Mouse (Mus musculus) lung, postnatal 0 days (tissue): ENCODE measurements at regions not wholly inside any gene's neighbourhood (a gene's known extent, or its start where the extent isn't known, plus 50 kb on each side); places are given as distances from the start of the nearest gene placed in this dataset.

ENCODE experiments used
- ATAC-seq: fragments of 200-750 bp; cut with Nextera tagmentation; 2 replicates; pipeline ENCODE4 v1.8.0; 2017; ENCODE audit warnings: moderate library complexity
- DNase-seq: peaks from one replicate; pipeline ENCODE4 v3.0.0-alpha.2; 2016; ENCODE audit warnings: low spot score
- H3K27ac ChIP-seq: fragments of 300-500 bp; sonication (generic); 2 replicates; pipeline ENCODE4 v1.5.1; 2014; ENCODE audit warnings: antibody characterized with exemption, mild to moderate bottlenecking, low read length, mixed read lengths
- H3K27me3 ChIP-seq: fragments of 300-500 bp; sonication (generic); replicated peaks from 2 replicates; pipeline ENCODE4 v1.6.1; 2014; ENCODE audit warnings: low read length, mixed read lengths; ENCODE audit not compliant: insufficient read depth
- H3K36me3 ChIP-seq: fragments of 300-500 bp; sonication (generic); 2 replicates; pipeline ENCODE4 v1.6.1; 2014; ENCODE audit warnings: low read length, mixed read lengths; ENCODE audit not compliant: insufficient read depth
- H3K4me1 ChIP-seq: fragments of 300-500 bp; sonication (generic); 2 replicates; pipeline ENCODE4 v1.6.1; 2014; ENCODE audit warnings: antibody characterized with exemption, low read depth, low read length, mixed read lengths; ENCODE audit not compliant: insufficient read depth
- H3K4me2 ChIP-seq: fragments of 300-500 bp; sonication (generic); replicated peaks from 2 replicates; pipeline ENCODE4 v1.6.1; 2014; ENCODE audit warnings: low read depth, mild to moderate bottlenecking, low read length, moderate library complexity, mixed read lengths
- H3K4me3 ChIP-seq: fragments of 300-500 bp; sonication (generic); 2 replicates; pipeline ENCODE4 v1.5.1; 2014; ENCODE audit warnings: low read depth, low read length
- H3K9ac ChIP-seq: fragments of 300-500 bp; sonication (generic); replicated peaks from 2 replicates; pipeline ENCODE4 v1.6.1; 2014; ENCODE audit warnings: low read depth, mild to moderate bottlenecking
- H3K9me3 ChIP-seq: fragments of 300-500 bp; sonication (generic); 2 replicates; pipeline ENCODE4 v1.6.1; 2016; ENCODE audit warnings: low read length, mixed read lengths
- CTCF ChIP-seq: IDR thresholded peaks from 2 replicates; pipeline ENCODE4 v1.5.1; 2016; ENCODE audit warnings: antibody characterized with exemption, mild to moderate bottlenecking
- EP300 ChIP-seq: IDR thresholded peaks from 2 replicates; pipeline ENCODE4 v1.6.1; 2016; ENCODE audit warnings: antibody characterized with exemption, mild to moderate bottlenecking, control low read depth
- WGBS: fragments of 180-500 bp; shearing (Covaris S2); extraction: QIAGEN DNeasy Blood & Tissue Kit; methylation state at CpG from one replicate; pipeline ENCODE4 v1.1.7; 2014; 5-methylcytosine and 5-hydroxymethylcytosine counted together

- Histone ChIP-seq H3K36me3 (no peaks in the 10 kb centered on the region), H3K27me3 (no peaks in the 10 kb centered on the region), H3K9me3 (no peaks in the 10 kb centered on the region), H3K9ac (no peak overlapping the region), H3K4me3 (no peak overlapping the region), H3K27ac (no peak overlapping the region), H3K4me1 (no peaks in the 10 kb centered on the region), H3K4me2 (no peak overlapping the region)
- no peak for DNase-seq
- TF ChIP-seq EP300 (no peak), CTCF (no peak)
- 77% methylated on average over 3 of the region's 3 CpGs for WGBS
- no peak for ATAC-seq
Measured at GRCm38 (mm10) chr15:13765411-13765810, 591.9 kb upstream of the Cdh6 start.

DNA sequence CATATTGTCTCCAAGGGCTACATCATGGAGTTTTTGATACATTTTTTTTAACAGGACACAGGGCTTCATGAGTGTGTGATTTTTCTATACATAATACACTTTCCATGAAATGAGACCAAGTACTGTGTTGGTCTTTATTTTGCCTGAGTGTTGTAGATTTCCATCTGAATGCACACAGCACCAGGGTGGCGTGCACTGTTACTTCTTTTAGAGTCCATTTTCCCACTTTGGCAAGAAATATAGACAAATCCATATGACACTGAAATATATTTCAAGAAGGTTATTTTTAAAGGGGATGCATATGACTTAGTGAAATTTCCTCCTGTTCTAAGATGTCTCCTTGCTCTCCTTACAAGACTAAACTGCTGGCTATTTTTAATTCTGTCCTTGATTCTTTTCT lies 591.1 kb upstream of the Cdh6 start:
- H3K4me3 ChIP-seq, result no peak overlapping the region
- no peak overlapping the region for H3K27ac ChIP-seq
- no peak for TF ChIP-seq EP300
- TF ChIP-seq CTCF, result no peak
- no peaks in the 10 kb centered on the region for H3K27me3 ChIP-seq
- H3K9me3 ChIP-seq, result no peaks in the 10 kb centered on the region
- H3K9ac ChIP-seq, result no peak overlapping the region
- WGBS, result 79% methylated on average over 1 of the region's 1 CpGs
- ATAC-seq (no peak), DNase-seq (no peak)
- H3K4me2 ChIP-seq, result no peak overlapping the region
- H3K4me1 ChIP-seq, result no peaks in the 10 kb centered on the region
- no peaks in the 10 kb centered on the region for H3K36me3 ChIP-seq

GRCm38 (mm10) chr15:13746559-13746958 lies 573.1 kb upstream of the Cdh6 start:
- Histone ChIP-seq H3K9me3 (no peaks in the 10 kb centered on the region), H3K4me2 (no peak overlapping the region), H3K4me1 (no peaks in the 10 kb centered on the region), H3K36me3 (no peaks in the 10 kb centered on the region), H3K4me3 (no peak overlapping the region), H3K27ac (no peak overlapping the region), H3K27me3 (no peaks in the 10 kb centered on the region), H3K9ac (no peak overlapping the region)
- DNase-seq, result no peak
- ATAC-seq, result no peak
- WGBS, result 27% methylated on average over 2 of the region's 2 CpGs
- TF ChIP-seq EP300, result no peak
- no peak for TF ChIP-seq CTCF

GRCm38 (mm10) chr15:13706276-13706675 lies 532.8 kb upstream of the Cdh6 start:
- no peak for ATAC-seq
- Histone ChIP-seq H3K4me3 (no peak overlapping the region), H3K27ac (no peak overlapping the region), H3K4me1 (no peaks in the 10 kb centered on the region), H3K9me3 (no peaks in the 10 kb centered on the region), H3K4me2 (no peak overlapping the region), H3K27me3 (no peaks in the 10 kb centered on the region), H3K9ac (no peak overlapping the region), H3K36me3 (no peaks in the 10 kb centered on the region)
- DNase-seq, result no peak
- TF ChIP-seq EP300, result no peak

GRCm38 (mm10) chr15:13705187-13705586 lies 531.7 kb upstream of the Cdh6 start:
- Histone ChIP-seq H3K9me3 (no peaks in the 10 kb centered on the region), H3K4me2 (no peak overlapping the region), H3K36me3 (no peaks in the 10 kb centered on the region), H3K27me3 (no peaks in the 10 kb centered on the region), H3K9ac (no peak overlapping the region), H3K4me3 (no peak overlapping the region), H3K27ac (no peak overlapping the region), H3K4me1 (no peaks in the 10 kb centered on the region)
- DNase-seq (no peak), ATAC-seq (no peak)
- TF ChIP-seq EP300, result no peak
- no peak for TF ChIP-seq CTCF
- whole genome bisulfite sequencing, result 82% methylated on average over 4 of the region's 4 CpGs

DNA sequence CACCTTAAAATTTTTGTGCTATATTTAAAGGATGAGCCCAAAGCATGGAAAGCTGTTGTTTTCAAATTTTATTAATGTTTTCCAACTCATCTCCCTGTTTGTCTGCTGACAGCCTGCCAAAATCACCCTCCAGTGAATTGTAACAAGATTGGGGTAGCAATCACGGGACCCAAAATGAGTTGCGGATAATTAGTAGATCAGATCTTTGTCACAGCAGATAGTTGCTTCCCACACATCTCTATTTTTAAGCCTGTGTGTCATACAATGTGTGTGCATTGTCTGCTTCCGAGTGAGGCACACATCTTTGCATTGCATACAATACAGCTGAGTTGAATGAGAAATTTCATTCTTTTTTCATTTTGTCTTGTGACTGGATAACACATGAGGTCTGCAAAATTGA lies 494.7 kb upstream of the Cdh6 start:
- 75% methylated on average over 3 of the region's 3 CpGs for WGBS
- H3K4me1 ChIP-seq, result no peaks in the 10 kb centered on the region
- no peaks in the 10 kb centered on the region for H3K36me3 ChIP-seq
- DNase-seq (no peak), ATAC-seq (no peak)
- no peak overlapping the region for H3K4me2 ChIP-seq
- H3K9me3 ChIP-seq, result no peaks in the 10 kb centered on the region
- H3K27ac ChIP-seq, result no peak overlapping the region
- H3K27me3 ChIP-seq, result no peaks in the 10 kb centered on the region
- no peak for TF ChIP-seq EP300
- TF ChIP-seq CTCF, result no peak
- no peak overlapping the region for H3K9ac ChIP-seq
- H3K4me3 ChIP-seq, result no peak overlapping the region

DNA sequence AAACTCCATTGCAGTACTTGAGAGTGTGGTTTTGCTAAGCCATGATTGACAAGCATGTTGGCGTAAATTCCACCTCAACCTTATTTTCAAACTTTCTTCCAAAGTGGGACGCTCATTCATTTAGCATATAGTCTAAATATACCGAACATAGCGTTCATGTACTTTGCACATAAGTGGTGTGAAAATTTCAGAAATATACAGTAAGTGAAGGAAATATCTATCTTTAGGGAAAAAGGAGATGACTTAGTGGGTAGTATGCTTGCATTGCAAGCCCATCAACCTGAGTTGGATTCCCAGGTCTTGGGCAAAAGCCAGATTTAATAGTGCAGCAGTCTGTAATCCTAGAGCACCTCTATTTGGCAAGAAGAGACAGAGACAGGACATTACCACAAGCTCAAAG lies 493.8 kb upstream of the Cdh6 start:
- TF ChIP-seq EP300 (no peak), CTCF (no peak)
- Histone ChIP-seq H3K4me3 (no peak overlapping the region), H3K9me3 (no peaks in the 10 kb centered on the region), H3K27me3 (no peaks in the 10 kb centered on the region), H3K4me2 (no peak overlapping the region), H3K4me1 (no peaks in the 10 kb centered on the region), H3K27ac (no peak overlapping the region), H3K36me3 (no peaks in the 10 kb centered on the region), H3K9ac (no peak overlapping the region)
- DNase-seq (no peak), ATAC-seq (no peak)
- 91% methylated on average over 4 of the region's 4 CpGs for WGBS
